Mouse (Mus musculus): ENCODE measurements at regions not wholly inside any gene's neighbourhood (a gene's known extent, or its start where the extent isn't known, plus 50 kb on each side); places are given as distances from the start of the nearest gene placed in this dataset.
"Not testable (repeated sequence)": the region's sequence is repeated elsewhere in the genome, so short reads cannot be mapped to it uniquely, and the experiment has no call there.

DNA sequence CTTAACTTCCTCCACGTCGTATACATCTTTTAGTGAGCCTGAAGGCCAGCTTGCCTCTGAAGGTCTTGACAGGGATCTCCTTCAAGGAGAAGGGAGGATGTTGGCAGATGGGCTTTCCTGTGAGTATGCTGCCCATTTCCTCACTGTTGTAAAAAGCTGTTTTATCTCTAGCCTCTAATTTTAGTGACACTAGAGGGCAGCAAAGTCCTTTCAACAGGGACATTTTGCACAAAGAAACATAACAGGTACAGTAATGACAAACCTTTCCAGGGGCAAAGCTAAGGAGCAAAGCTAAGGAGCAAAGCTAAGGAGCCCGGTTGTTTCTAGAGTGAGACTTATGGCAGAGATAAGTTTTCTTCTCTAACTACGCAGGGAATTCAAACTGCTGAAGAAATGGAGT, 59.0 kb upstream of the Kbtbd8 start:
- in situ Hi-C loops (cut with MboI; ENCODE audit: low pct_unique_long_range_greater_than_20kb in 1 of 2, low sequenced_read_pairs in 2 of 2, unreplicated experiment in 1 of 2) = no loop called here

DNA sequence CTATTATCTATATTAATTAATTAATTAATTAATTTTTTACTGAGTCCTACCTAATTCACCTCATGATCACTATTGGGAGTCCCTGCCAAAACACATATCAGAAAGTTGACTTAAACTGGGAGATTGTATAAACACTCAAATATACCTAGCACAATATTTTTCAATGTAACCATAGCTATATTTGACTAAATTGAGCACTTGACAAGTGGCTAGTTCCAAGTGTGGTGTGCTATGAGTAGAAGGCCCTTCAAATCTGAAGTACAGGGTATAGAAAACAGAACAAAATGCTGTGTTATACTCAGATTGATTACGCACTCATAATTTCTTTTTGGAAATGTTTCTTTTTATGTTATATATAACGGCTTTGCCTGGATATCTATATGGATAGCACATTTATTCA, 60.8 kb upstream of the Kbtbd8 start:
- in situ Hi-C loops (cut with MboI; ENCODE audit: low pct_unique_long_range_greater_than_20kb in 1 of 2, low sequenced_read_pairs in 2 of 2, unreplicated experiment in 1 of 2) = no loop called here

DNA sequence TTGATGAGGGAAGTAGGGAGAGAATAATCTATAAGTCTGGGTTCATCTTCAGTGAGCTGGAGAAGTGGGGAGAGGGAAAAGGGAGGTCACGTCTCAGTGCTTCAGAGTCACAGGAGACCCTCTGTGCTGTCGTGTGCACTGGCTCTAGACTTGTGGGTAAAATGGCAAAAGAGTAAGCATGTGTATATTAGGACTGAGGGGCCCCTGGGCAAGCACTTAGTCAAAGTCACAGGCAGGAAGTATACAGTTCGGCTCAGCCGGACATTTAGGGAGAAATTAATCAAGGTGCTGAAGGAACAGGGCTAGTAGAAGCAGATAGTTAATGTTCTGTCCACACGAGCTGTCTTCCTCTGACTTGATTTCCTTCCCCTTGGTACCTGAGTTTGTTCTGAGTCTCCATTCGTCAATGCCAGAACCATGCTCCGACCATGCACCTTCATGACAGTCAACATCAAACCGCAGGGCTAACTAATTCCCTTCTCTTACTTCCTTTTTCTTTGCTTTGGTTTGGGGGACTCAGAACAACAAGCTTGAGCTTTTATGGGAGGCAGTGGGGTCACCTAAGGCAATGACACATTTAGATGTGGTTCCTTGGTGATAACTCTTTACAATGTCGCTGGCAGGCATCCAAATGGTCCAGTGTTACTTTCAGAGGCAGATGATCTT, 63.2 kb upstream of the Kbtbd8 start:
- in situ Hi-C loops (cut with MboI; ENCODE audit: low pct_unique_long_range_greater_than_20kb in 1 of 2, low sequenced_read_pairs in 2 of 2, unreplicated experiment in 1 of 2) = no loop called here

DNA sequence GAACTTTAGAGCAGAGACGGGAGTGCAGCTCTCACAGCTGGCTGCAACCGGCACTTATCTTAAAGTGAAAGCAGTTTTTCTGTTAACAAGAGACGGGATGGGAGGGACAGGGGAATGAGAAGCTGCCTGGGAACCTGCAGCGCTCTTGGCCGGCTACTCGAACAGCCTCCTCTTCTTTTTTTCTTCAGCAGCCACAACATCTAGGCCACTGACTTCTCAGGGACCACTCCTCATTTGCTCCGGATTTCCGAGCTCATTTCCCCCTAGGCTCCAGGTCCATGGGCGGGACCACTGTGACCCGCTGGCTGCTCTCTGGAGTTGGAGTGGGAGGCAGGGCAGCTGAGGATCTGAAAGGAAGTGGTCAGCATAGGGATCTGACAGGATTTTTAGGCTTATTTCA, 75.7 kb upstream of the Kbtbd8 start:
- in situ Hi-C loops (cut with MboI; ENCODE audit: low pct_unique_long_range_greater_than_20kb in 1 of 2, low sequenced_read_pairs in 2 of 2, unreplicated experiment in 1 of 2) = not testable (repeated sequence)

- in situ Hi-C loops (cut with MboI; ENCODE audit: low pct_unique_long_range_greater_than_20kb in 1 of 2, low sequenced_read_pairs in 2 of 2, unreplicated experiment in 1 of 2) = no loop called here
These were observed 92.8 kb upstream of the Kbtbd8 start for GRCm38 (mm10) chr6:95024239-95024638.

GRCm38 (mm10) chr6:95021724-95022123, 95.3 kb upstream of the Kbtbd8 start:
- in situ Hi-C loops (cut with MboI; ENCODE audit: low pct_unique_long_range_greater_than_20kb in 1 of 2, low sequenced_read_pairs in 2 of 2, unreplicated experiment in 1 of 2) = no loop called here

DNA sequence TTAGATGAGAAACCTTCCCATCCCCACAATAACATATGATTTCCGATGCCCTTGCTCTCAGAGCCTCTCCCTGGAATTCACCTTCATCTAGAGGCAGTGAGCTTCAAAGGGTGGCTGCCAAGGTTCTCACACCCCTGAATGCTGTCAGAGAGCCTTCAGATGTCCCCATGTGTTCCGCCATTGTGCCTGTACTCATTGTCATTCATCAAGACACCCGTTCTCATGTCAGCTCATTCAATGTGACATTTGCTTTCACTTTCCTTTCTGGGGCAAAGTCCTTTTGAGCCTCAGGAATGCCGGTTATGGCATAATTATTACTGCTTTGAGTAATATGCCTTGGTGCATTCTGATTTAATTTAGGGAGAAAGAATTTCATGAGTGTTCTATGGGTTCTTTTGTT, 99.1 kb upstream of the Kbtbd8 start:
- in situ Hi-C loops (cut with MboI; ENCODE audit: low pct_unique_long_range_greater_than_20kb in 1 of 2, low sequenced_read_pairs in 2 of 2, unreplicated experiment in 1 of 2) = no loop called here

GRCm38 (mm10) chr6:95017484-95017883, 99.6 kb upstream of the Kbtbd8 start:
- in situ Hi-C loops (cut with MboI; ENCODE audit: low pct_unique_long_range_greater_than_20kb in 1 of 2, low sequenced_read_pairs in 2 of 2, unreplicated experiment in 1 of 2) = no loop called here

GRCm38 (mm10) chr6:95013096-95013495, 103.9 kb upstream of the Kbtbd8 start:
- in situ Hi-C loops (cut with MboI; ENCODE audit: low pct_unique_long_range_greater_than_20kb in 1 of 2, low sequenced_read_pairs in 2 of 2, unreplicated experiment in 1 of 2) = no loop called here

- in situ Hi-C loops (cut with MboI; ENCODE audit: low pct_unique_long_range_greater_than_20kb in 1 of 2, low sequenced_read_pairs in 2 of 2, unreplicated experiment in 1 of 2) = no loop called here
These were observed 110.6 kb upstream of the Kbtbd8 start for GRCm38 (mm10) chr6:95006485-95006884.

DNA sequence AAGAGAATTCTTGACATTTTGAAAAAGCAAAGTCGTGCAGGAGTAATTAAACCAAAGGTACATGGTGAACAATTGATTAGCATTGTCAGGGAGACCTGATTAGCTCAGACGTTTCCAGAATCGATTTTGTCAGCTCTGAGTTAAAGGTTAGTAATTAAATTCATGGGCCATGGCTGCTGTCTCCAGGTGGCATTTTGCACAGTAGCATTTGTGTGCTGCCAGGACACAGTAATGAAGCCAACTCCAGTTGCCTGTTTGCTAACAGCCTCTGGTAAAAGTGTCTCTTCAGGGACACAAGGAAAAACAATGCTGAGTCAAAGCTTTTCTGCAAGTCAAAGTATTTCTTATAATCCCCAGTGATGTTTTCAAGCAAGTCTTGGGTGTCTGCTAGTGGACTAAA, 113.3 kb upstream of the Kbtbd8 start:
- in situ Hi-C loops (cut with MboI; ENCODE audit: low pct_unique_long_range_greater_than_20kb in 1 of 2, low sequenced_read_pairs in 2 of 2, unreplicated experiment in 1 of 2) = no loop called here

- in situ Hi-C loops (cut with MboI; ENCODE audit: low pct_unique_long_range_greater_than_20kb in 1 of 2, low sequenced_read_pairs in 2 of 2, unreplicated experiment in 1 of 2) = no loop called here
These were observed 117.5 kb upstream of the Kbtbd8 start for GRCm38 (mm10) chr6:94999562-94999961.

DNA sequence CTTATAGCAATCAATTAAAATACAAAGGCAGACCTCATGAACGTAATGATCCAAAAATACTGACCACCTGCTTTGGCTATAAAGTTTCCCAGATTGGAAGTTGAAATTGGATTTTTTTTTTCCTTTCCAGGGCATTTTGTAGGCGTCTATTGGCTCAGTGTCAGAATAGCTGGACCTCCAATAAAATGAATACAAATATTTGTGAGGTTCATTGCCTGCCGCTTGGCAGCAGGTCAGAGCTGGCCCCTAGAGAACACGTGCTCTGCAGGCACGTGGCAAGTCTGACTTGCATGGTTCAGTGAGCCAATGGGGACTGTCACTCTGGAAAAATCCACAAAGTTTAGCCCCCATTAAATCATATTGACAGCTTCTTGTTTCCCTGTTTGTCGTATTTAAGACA, 118.0 kb upstream of the Kbtbd8 start:
- in situ Hi-C loops (cut with MboI; ENCODE audit: low pct_unique_long_range_greater_than_20kb in 1 of 2, low sequenced_read_pairs in 2 of 2, unreplicated experiment in 1 of 2) = no loop called here

- in situ Hi-C loops (cut with MboI; ENCODE audit: low pct_unique_long_range_greater_than_20kb in 1 of 2, low sequenced_read_pairs in 2 of 2, unreplicated experiment in 1 of 2) = no loop called here
These were observed 118.7 kb upstream of the Kbtbd8 start for GRCm38 (mm10) chr6:94998371-94998770.

DNA sequence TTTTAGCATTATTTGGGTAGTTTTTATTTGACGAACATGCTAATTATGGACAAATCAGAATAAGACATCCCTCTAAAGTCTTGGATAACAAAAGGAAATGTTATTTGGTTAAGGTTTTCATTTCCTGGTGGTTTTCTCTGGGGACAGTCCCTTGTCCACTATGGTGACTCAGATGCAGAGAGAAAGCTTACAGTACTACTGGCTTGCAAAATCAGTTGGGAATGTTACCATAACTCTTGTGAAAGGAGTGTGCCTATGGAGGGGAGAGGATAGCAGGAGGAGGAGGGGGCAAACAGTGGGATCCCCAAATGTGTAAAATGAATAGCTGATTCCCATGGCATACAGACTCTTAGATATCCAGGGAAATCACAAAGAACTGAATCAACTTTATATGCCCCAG, 122.7 kb upstream of the Kbtbd8 start:
- in situ Hi-C loops (cut with MboI; ENCODE audit: low pct_unique_long_range_greater_than_20kb in 1 of 2, low sequenced_read_pairs in 2 of 2, unreplicated experiment in 1 of 2) = no loop called here

- in situ Hi-C loops (cut with MboI; ENCODE audit: low pct_unique_long_range_greater_than_20kb in 1 of 2, low sequenced_read_pairs in 2 of 2, unreplicated experiment in 1 of 2) = no loop called here
These were observed 129.6 kb upstream of the Kbtbd8 start for GRCm38 (mm10) chr6:94987427-94987826.

- in situ Hi-C loops (cut with MboI; ENCODE audit: low pct_unique_long_range_greater_than_20kb in 1 of 2, low sequenced_read_pairs in 2 of 2, unreplicated experiment in 1 of 2) = no loop called here
These were observed 130.7 kb upstream of the Kbtbd8 start for GRCm38 (mm10) chr6:94986346-94986745.

- in situ Hi-C loops (cut with MboI; ENCODE audit: low pct_unique_long_range_greater_than_20kb in 1 of 2, low sequenced_read_pairs in 2 of 2, unreplicated experiment in 1 of 2) = no loop called here
These were observed 132.6 kb upstream of the Kbtbd8 start for GRCm38 (mm10) chr6:94984411-94984895.

- in situ Hi-C loops (cut with MboI; ENCODE audit: low pct_unique_long_range_greater_than_20kb in 1 of 2, low sequenced_read_pairs in 2 of 2, unreplicated experiment in 1 of 2) = loop anchor here (10.0 to 25.0 kb wide), 2 partner anchors 424 to 431 kb away; no protein-coding TSS in a partner anchor
These were observed 148.4 kb upstream of the Kbtbd8 start for GRCm38 (mm10) chr6:94968683-94969082.

- in situ Hi-C loops (cut with MboI; ENCODE audit: low pct_unique_long_range_greater_than_20kb in 1 of 2, low sequenced_read_pairs in 2 of 2, unreplicated experiment in 1 of 2) = loop anchor here (10.0 to 25.0 kb wide), 2 partner anchors 422 to 430 kb away; no protein-coding TSS in a partner anchor
These were observed 150.1 kb upstream of the Kbtbd8 start for GRCm38 (mm10) chr6:94966962-94967361.
